Mouse (Mus musculus): Measurements from ENCODE around the gene Ppp3ca.
A peak's percentile ranks its signal among the peaks of the same experiment; 100 is the strongest.

Gene Ppp3ca

DNA sequence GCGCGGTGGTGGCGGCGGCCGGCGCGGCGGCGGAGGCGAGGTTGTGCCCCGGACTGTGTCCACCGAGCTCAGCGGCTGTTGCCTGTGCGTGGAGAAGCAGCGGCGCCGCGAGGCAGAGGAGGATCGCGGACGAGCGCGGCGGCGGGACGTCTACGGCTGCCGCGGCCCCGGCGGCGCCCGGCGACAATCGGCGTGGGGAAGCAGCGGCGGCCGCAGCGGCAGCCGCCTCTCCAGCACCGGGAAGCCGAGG, at the start of gene Ppp3ca:
TSS of gene Ppp3ca (plus strand) at position 15 of the 250 bp plus-strand sequence.
- no peak for DNase-seq (ENCODE audit: low spot score)

DNA sequence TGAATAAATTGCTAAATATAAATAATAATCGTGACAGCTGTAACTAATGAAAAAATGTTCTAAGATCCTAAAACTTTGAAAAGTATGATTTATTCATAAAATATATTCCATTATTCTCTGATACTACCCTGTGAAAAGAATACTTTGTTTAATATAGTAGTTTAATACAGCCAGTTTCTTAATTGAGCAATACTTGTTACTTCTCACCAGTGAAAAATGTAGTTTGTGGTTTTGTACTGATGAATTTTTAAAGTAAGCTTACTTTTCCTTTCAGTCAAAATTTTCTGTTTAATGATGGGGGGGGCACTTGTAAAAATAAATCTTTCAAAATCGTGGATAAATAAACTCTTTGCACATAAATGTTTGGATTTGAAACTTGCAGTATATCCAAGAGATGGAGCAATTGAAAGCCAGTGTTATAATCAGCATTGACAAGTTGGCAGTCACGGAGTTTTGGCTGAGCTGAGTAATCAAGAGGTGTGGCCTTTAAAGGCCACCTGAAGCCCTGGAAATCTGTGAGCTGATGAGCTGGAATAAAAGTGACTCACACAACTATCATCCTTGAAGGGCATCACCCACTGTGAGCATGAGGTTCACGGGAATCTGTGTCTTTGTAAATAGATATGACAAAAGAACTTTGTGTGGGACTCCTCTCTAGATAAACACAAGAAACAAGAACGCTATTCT, 29.2 kb upstream of the Ppp3ca start:
- no peak for DNase-seq (ENCODE audit: low spot score)

DNA sequence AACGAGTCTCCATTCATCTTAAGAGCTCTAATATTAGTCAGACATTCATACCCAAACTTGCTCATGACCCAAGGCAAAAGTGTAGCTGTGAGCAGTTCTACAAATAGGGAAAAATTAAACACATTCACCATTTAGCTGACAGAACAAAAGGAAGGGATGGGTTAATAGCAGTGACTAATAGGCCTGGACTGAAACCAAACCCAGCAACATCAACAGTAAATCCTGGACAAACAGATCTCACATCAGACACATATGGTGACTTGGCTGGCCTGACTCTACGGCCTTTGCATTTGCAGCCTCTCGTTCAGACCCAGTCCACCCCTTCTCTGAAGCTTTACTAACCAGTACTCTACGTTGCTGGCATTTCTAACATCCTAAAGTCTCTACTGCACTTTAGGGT, 19.0 kb upstream of the Ppp3ca start:
- DNase-seq (ENCODE audit: low spot score): no peak

DNA sequence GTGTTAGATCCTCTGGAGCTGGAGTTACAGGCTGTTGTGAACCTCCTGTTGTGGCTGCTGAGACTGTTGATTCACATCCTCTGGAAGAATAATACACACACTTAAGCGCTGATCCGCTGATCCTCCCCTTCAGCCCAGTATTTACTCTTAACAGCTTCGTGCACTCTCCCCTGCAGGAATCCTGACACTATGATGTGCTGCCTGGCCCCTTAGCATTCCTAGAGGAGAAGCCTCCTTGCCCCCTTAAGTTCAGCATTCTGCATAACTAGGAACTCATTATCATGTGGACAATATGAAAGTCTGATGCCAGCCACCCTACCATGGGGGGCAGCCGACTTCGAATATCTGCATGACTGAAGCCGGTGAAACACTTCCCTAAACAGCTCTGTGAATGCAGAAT, 18.4 kb upstream of the Ppp3ca start:
- no peak for DNase-seq (ENCODE audit: low spot score)

DNA sequence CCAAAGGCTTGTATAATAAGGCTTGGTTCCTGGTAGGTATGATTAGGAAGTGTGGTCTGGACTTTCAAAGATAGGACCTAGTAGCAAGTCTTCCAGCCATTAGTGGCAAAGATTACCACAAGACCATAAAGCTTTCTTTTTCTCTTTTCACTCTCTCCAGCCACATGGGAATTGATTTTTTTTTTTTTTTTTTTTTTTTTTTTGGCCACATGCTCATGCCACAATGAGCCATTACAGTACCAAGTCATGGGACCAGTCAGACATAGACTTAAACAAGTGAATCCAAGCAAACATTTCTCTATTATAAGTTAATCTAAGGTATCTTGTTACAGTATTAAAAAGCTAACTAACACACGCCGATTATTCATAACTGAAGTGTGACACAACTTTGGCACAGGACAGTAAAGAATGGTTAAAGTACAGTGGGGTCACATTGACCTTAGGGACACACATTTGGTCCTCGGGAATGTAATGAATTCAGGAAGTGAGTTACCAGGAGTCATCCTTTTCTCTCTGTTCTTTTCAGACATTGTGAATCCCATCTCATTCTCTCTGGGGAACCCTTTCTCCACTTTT, 13.4 kb upstream of the Ppp3ca start:
- no peak for DNase-seq (ENCODE audit: low spot score)

DNA sequence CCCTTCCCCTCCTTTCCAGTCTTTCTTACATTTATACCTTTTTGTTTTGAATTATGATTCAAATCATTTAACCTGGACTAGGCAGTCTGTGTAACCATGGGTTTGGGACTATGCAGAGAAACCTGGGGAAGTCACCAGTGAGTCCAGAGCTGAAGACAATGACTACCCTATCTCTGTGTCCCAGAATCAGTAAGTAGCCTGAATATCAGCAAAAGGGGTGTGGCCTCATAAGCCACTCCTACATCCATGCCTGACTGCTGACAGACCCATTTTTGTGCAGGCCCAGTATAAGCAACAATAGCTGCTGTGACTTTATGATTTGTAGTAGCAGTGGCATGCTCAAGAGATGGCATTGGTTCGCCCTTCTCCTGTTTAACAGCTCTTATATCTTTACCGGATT, 11.2 kb upstream of the Ppp3ca start:
- DNase-seq (ENCODE audit: low spot score): no peak

DNA sequence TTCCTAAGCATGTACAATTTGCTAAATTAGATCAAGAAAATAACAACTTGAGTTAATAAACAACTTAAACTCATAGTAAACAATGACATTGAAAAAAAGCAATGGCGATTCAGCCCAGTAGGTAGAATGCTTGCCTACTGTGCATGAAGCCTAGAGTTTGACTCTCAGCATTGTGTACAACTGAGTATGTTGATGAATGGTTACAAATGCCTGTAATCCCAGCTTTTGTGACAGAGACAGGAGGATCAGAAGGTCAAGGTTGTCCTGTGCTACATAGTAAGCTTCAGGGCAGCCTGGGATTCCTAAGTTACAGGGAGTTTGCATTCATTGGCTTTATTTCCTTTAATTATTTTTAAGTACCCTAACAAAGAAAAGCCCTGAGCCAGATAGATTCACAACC, 4.8 kb upstream of the Ppp3ca start:
- no peak for DNase-seq (ENCODE audit: low spot score)

DNA sequence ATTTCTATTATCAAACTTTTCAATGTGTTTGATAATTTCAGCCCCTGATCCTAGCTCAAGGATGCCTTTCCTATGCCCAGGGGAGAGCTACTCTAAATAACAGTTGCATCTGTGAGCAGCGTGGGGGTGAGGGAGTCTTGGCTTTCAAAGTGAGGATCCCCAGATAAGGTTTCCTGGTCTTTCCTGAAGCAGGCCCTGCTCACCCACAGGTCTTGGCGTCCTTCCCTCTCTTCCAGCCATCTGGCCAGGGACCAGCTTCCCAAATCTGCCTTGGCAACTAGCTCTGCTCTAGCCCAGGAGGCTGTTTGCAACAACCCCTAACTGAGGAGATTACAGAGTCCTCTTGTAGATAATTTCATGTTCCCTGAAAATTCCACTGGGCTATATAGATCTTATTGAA, 1.9 kb upstream of the Ppp3ca start:
- DNase-seq (ENCODE audit: low spot score): peak; percentile 76

DNA sequence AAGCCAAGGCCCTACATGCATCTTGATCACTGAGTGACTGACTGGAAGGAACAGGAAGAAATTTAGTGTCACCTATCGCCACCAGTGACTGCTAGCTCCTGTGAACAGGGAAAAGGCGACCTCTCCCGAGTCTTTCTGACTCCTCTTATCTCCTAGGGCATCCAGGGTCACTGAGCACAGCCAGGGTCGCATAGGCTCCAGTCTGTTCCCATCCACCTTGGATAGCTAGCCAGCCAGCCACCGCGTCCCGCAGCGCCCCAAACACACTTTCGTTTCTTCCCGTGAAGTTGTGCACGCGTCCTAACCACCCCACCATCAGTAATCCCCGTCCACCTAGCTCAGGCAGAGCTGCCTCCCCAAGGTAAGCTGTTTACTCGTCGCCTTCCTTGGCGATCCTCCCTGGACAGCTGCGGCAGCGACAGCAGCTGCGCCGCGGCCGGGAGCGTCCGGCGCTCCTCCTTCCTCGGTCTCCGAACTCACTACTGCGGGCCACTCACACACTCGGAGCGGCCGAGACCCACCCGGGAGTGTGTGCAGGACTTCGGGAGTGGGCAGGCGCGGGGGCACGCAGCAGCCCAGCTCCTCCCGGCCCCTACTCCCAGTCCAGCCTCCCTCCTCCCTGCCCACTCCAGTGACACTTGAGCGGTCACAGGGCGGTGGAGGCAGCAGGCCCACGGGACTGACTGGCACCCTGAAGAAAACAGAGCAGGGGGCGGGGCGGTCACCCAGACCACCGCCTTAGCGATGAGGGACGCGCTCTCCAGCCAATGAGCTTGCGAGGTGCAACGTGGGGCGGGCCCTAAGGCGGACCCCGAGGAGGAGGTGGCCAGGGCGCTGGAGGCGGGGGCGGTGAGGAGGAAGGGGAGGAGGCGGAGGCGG, 454 bp upstream of the Ppp3ca start:
- DNase-seq (ENCODE audit: low spot score): peak; percentile 100

DNA sequence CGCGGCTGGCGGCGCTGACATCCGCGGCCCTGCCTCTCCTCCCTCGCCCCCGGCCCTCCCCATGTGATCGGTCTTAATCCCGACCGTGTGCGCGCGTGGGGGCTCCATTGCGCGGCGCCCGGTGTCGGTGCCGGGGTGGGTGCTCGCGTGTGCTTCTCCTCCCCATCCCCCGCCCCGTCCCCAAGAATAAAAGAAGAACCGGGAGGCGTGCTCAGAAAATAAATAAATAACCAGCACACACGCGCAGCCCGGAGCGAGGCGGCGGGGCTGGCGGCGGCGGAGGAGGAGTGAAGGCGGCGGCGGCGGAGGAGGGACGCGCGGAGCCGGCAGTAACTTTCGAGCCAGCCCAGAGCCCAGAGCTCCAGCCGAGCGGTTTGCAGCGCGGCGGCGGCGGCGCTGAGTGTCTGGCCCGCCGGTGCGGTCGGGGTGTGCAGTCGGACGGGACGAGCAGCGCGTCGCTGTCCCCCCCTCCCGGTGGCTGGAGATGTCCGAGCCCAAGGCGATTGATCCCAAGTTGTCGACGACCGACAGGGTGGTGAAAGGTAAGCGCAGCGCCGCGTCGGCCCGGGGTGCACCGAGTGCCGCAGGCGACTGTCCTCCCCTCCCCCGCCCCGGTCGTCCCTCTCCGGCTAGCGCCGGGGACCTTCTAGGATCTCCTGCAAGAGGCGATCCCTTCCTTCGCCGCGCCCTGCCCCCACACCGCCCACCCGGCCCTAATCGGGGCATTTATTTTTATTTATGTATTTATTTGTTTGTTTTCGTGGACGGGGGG, 622 bp downstream of the Ppp3ca start:
- peak; percentile 33 for DNase-seq (ENCODE audit: low spot score)

DNA sequence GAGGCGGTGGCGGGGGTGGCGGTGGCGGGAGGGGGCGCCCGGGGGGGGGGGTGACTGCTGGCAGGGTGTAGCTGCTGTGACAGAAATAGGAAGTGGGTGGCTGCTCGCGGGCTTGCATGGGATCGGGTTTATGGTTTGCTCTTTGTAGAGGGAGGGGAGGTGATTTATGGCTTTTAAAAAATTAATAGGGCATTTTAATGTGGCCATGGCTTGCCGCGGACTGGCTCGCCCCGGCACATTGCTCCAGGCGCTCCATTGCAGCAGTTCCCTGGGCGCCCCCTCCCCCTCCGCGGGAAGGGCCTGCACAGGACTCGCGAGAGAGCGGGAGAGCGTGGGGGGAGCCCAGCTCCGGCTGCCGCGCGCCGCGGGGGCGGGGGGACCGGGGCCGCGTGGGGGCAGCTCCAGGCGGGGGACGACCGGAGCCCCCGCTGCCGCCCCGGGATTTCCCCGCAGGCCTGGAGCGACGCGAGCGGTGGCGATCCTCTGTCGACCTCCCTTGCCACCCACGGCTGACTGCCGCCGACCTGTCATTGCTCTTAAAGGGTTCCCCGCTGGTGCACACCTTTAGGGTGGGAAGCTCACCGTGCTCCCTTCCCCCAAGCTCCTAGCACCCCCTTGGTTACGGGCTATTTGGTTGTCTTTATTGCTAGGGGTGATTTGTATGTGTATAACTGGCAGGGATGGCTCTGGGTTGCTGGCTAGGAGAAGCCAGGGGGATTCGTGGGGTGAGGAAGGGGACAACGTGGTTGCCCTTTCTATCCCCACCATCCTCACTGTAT, 1.4 kb downstream of the Ppp3ca start:
- peak; percentile 77 for DNase-seq (ENCODE audit: low spot score)

DNA sequence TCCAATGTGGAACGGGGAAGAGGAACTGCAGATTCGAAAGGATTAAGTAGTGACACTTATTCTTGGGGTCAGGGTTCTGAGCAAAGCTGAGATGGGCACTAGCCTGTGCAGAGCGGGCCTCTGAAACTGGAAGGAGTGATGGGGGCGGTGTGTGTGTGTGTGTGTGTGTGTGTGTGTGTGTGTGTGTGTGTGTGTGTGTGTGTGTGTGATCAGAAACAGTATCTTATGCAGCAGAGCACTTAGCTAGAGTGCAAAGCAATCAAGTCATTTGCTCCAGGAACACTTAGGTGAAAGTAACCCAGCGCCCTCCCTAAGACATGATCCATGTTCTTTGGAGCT, 2.0 kb downstream of the Ppp3ca start:
- DNase-seq (ENCODE audit: low spot score): no peak

DNA sequence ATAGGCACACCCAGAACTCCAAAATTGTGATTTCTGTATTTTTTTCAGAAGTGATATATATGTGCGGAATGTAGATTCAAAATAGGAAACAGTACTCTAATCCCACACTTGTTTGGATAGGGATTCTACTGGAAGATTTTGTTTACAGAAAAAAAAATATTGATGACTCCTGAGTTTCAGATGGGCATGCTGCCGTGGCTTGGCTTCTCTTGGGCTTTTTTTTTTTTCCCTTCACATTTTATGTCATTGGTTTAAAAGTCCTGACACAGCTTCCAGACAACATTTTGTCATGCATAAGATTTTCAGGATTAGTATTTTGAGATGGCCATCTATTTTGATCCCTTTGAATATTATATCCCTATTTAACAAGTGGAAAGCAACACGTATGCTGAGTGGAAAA, 2.9 kb downstream of the Ppp3ca start:
- no peak for DNase-seq (ENCODE audit: low spot score)

DNA sequence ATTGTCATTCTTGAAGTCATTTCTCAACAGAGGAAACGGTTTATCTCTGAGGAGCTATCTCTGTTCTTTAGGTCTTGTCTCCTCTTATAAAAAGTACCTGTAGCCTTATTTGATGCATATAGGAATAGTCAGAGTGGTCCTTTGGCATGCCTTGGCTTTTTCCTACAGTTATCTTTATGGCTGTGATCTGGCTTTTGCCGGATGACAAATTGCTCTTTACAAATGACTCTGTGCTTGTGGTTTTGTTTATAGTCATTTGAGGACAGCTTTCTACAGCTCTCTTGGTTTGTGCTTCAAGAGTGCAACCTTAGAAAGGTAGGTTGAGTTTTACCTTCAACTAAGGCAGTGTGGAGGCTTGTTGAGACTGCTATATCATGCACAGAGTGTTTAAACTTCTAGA, 3.4 kb downstream of the Ppp3ca start:
- DNase-seq (ENCODE audit: low spot score): no peak

DNA sequence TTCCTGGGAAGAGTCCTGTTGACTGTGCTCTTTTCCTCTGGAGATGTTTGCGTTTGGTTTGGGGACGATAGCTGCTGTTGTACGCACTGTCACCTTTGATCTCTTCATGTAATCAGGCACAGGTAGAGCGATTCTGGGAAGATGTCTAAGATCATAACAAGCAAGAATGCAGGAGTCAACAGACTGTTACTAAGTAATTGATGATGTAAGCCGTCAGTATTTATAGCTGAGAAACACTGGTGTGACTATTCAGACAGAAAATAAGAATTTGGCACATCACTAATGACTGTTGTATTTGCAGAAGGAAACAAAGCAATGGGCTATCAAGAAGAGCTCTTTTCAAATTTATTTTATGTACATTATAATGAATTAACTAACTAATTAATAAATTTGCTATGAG, 4.6 kb downstream of the Ppp3ca start:
- no peak for DNase-seq (ENCODE audit: low spot score)

DNA sequence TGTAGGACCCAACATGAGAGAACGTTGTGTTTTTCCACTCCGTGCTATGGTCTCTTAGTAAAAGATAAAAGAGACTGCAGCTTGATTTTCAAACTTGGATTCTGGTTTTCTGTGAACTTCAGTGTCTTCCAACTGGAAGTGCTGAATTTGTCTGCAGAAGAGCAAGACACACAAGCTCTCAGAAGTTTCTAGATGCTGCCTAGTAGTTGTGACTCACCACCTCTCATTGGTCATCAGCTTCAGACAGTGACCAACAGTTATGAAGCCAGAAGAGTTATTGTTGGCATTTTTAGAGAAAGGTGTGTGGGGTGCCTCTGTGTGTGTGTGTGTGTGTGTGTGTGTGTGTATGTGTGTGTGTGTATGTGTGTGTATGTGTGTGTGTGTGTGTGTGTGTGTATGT, 7.1 kb downstream of the Ppp3ca start:
- DNase-seq (ENCODE audit: low spot score): no peak

DNA sequence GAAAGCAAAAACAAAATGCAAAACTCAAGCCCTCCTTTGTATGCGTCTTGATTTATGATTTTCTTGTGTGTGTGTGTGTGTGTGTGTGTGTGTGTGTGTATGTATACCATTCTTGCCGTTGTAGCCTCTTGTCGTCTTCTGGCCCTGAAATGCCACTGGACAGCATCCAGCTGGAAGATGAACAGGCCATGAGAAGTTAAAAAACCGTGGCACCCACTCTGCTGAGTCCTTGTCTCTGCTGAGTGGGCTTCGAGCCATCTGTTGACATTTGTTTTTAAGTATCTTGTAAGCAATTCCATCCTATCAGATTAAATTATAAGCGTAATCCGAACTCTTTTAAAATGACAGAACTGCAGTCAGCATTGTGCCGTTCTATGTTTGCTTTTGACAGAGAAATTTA, 8.5 kb downstream of the Ppp3ca start:
- DNase-seq (ENCODE audit: low spot score): no peak

DNA sequence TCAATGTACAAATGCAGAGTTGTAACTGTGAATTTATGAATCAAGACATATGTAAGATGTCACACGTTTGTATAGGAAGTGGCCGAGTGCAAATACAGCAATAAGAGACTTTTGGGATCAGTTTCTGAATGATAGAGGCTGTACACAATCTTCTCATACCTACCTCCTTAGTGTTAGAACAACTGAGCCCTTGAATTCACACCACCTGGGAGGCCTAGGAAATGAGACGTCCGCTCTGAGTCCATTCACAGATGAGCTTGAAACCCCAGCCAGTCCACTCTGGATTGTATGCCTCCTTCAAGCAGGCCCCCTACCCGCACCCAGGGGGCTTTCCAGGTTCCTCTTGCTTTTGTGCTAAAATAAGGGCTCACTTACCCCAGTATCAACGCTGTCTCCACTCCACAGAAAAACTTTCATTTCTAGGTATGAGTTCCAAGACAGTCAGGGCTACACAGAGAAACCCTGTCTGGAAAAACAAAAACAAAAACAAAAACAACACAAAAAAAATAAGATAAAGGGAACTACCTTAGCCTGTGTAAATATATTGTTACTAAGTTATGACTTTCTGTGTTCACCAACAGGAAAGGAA, 10.1 kb downstream of the Ppp3ca start:
- DNase-seq (ENCODE audit: low spot score): no peak

DNA sequence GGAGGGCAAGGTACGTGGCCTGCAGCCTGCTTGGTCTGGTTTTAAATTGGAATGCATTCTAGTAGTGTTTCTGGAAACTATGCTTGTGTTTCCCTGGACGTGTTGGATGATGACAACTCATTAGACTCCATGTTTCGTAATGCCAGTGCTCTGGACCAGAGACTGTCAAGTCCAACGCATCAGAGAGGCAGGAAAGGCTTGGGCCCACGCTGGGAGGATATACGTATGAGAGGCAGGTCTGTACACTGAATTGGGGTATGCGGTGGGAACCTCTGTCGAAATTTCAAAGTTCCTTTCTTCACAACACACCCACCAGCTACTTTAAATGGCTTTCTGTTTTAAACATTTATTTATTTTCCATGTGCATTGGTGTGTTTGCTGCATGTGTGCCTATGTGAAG, 12.3 kb downstream of the Ppp3ca start:
- no peak for DNase-seq (ENCODE audit: low spot score)

DNA sequence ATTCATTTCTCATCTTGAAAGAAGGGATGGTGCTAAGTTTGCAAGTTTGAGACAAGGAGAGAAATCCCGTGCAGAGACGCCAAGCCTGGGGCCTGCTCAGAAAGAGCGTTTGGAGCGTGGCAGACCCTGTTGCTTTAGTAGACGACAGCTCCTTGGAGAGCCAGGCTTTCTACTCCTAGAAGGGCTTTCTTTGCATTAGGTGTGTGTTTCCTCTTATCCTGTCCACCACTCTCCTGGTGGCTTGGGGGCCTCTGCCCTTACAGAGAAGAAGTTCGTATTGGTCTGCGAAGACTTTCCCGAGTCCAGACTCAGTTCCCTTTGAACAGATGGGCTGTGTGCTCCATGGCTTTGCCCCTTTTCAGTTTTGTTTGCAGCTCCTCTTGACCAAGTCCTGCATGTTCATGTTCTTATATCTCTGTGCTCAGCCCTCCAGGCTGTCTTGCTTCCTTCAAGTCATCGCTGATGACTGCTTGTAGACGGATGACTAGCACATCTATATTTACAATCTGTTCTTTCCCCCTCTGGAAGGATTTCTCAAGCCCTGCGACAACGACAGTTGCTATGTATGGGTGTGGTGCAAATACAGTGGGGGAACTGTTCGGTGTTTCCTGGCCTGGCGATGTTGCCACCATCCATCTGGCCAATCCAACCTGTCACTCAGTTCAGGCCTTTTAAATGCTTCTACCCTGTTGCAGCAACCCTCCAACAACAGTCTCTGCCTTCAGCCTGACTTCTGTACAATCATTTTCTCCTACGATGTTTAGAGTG, 14.5 kb downstream of the Ppp3ca start:
- no peak for DNase-seq (ENCODE audit: low spot score)

DNA sequence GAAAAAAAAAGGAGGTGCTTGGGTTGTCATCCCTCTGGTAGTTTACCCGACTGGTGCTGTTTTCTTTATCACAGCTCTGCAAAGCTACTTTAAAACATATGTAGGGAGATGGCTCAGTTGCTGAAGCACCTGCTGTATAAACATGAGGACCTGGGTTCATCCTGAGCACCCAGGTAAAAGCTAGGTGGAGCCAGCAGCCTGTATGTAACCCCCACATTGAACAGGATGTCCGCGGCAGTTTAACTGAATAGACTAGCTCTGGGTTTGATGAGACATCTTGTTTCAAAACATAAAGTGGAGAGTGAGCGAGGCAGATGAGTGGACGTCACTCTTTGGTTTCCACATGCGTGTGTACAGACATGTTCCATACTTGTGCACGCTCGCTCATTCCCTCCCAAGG, 16.5 kb downstream of the Ppp3ca start:
- no peak for DNase-seq (ENCODE audit: low spot score)

All from ovary, postnatal 14 days (tissue).